Mouse (Mus musculus) cerebral cortex, adult 2 months (tissue): ENCODE data around the gene Olfr901.

Experiments
- WGBS: fragments of 180-500 bp; shearing (Covaris S2); methylation state at CpG from one replicate; pipeline ENCODE4 v1.1.7; 2018; 5-methylcytosine and 5-hydroxymethylcytosine counted together

Gene Olfr901

GRCm38 (mm10) chr9:38429155-38429554, at the start of gene Olfr901:
TSS of gene Olfr901 (plus strand) at chr9:38429455.
- 85% methylated on average over 1 of the region's 1 CpGs for WGBS

DNA sequence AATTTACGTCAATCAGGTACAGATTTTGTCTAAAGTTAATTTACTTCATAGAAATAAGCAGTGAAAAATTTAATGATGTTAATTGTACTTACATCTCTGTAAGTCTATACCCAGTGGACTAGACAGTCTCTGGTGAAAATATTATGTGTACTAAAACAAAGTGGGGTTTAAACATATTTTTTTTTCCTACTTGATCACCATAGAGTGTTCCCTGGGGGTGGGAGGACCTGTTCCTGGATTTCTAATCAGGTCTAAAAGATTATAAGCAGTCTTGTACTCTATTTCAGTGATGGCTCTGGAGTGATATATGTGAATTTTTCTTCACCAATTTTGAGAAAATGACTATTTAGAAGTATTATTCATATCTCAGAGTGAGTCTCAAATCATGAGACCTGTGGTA, 27.9 kb upstream of the Olfr901 start, which contains the start of gene Olfr147:
TSS of gene Olfr147 (plus strand) at position 301 of the 400 bp plus-strand sequence.
- 78% methylated on average over 1 of the region's 1 CpGs for WGBS

- 87% methylated on average over 3 of the region's 3 CpGs for WGBS
These were observed 21.8 kb upstream of the Olfr901 start for GRCm38 (mm10) chr9:38407502-38407901.

DNA sequence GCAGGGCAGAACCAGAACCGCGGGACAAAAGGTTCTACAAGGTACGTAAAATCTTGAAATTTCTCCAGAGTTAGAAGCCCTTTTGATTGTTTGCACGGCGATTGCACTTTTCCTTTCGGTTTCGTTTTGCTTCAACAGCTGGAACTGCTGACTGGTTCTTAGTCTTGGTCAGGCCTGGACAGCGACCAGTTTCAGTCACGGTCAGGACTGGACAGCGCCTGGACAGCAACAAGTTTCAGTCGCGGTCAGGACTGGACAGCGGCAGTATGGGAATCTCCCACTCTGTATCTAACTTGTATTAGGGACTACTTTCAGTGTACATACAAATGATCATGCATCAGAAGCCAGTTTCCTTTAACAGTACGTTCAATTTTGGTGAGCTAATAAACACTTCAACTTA, 15.8 kb upstream of the Olfr901 start:
- WGBS: 95% methylated on average over 14 of the region's 14 CpGs

GRCm38 (mm10) chr9:38427026-38427425, 2.2 kb upstream of the Olfr901 start:
- 57% methylated on average over 1 of the region's 1 CpGs for WGBS

DNA sequence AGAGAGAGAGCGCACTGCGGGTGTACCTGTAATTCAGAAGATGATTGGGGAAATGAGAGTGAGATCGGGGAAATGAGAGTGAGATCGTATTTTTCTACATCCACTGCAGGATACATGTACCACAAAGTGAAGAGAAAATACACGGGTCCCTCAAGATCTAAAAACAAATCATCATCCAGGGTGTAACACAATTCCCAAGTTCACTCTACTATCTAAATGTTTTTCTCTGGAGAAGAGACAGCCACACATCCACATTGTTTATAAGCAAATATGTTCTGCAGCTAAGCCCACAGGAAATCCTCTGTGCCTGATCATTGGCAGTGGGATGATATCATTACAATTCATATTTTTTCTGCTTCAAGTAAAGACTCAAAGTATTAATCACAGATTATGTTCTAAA, 18.1 kb downstream of the Olfr901 start, which contains the start of gene Olfr902:
TSS of gene Olfr902 (plus strand) at position 301 of the 400 bp plus-strand sequence.
- 85% methylated on average over 5 of the region's 5 CpGs for WGBS

DNA sequence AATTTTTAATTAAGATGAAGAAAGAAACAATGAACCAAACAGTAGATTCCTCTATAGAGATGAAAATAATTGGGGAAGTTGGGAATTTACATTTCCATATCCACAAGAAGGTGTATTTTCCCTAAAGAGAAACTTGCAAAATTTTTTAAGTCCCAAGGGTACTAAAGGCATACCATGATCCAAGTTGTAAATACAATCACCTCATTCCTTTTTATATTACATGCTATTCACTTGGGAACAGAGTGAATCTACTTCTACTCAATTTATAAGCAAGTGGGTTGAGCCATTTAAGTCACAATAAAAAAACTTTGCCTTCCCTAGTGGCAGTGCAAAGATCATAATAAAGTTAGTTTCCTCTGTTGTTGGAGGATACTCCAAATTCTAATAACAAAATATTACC, 33.6 kb downstream of the Olfr901 start, which contains the start of gene Olfr904:
TSS of gene Olfr904 (plus strand) at position 301 of the 400 bp plus-strand sequence.

DNA sequence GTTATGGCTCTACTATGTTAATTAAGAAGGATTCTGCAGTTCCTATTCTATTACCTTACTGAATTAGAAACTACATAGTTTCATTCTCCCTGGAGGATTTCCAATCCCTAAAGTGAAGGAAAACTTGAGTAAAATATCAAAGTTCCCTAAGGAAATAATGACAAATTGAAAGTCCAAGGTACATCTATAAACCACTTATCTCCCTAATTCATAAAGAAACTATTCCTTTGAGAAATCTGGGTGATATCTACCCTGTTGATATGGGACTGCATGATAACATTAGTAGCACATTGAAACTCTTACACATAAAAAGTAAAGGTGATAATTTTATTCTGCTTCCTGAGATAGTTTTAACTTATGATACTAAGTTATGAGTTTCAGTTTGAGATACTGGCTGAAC, 41.6 kb downstream of the Olfr901 start, which contains the start of gene Olfr905:
TSS of gene Olfr905 (plus strand) at position 301 of the 400 bp plus-strand sequence.

